Mouse (Mus musculus) thymus, postnatal 14 days (tissue): ENCODE measurements around the gene Atp5e.

Source experiments
- DNase-seq: peaks from one replicate; pipeline ENCODE4 v3.0.0; 2021

Gene Atp5e

DNA sequence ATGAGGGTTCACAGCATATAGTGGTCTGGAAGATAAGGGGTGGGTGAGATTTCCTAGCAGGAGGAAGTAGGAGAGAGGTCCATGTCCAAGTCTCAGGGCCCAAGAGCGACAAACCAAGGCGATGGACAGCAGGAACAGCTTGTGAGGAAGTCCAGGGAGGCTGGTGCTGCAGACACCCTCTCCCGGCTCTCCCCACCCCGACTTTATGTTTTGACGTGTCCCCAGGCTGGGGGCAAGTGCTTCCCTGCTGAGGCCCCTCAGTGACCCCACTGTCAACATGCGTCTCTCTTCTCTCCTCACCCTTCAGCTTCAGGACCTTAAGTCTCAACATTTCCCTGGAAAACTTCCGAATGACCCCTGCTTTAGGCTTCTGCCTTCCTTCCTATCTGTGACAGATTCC is 50.8 kb downstream of the Atp5e start:
- DNase-seq = no peak
